Comparison of ENCODE assay signal across 19 mouse cellular contexts in genomic region chr11:105137255-105137654, GRCm38 (mm10). TPM values are rescaled to one million over a fixed set of nuclear protein-coding genes. Genes with fewer than 3 reads are reported as not detected.
"Had no signal": no experiment of that assay in that cellular context is flagged by ENCODE, and none has a peak within 500 bp of the region (broad histone marks: within the 10 kb centered on the region; RNA-seq: fewer than 3 reads in every experiment).

No protein-coding gene starts in this region.

RNA-seq across cellular contexts. Expression of gene Gm10842, which starts 9.4 kb away (rescaled TPM):
- polyA plus RNA-seq: cerebellum, adult 2 months; cortical plate, adult 2 months; embryonic facial prominence, embryonic 10.5 days; embryonic facial prominence, embryonic 11.5 days; embryonic facial prominence, embryonic 12.5 days; embryonic facial prominence, embryonic 13.5 days; embryonic facial prominence, embryonic 14.5 days; embryonic facial prominence, embryonic 15.5 days; erythroblast, embryonic 14.5 days; forebrain, embryonic 10.5 days; forebrain, embryonic 11.5 days; forebrain, embryonic 12.5 days; forebrain, embryonic 13.5 days; forebrain, embryonic 14.5 days; forebrain, embryonic 15.5 days; forebrain, embryonic 16.5 days; forebrain, postnatal 0 days; frontal cortex, adult 2 months; gonadal fat pad, adult 2 months had no signal
